Mouse (Mus musculus) erythroblast, embryonic 14.5 days (primary cell): ENCODE measurements around the gene Gm49325.

Experiments used
- GATA1 ChIP-seq: IDR thresholded peaks from 2 replicates; pipeline ENCODE4 v1.6.1; 2012; ENCODE audit warnings: low read length, inconsistent platforms, mixed read lengths
- TAL1 ChIP-seq: IDR thresholded peaks from 3 replicates; pipeline ENCODE4 v1.6.1; 2012; ENCODE audit warnings: low read length, inconsistent platforms, mixed read lengths

GRCm38 (mm10) chr10:77565005-77565404 lies 41.0 kb upstream of the Gm49325 start:
- TF ChIP-seq TAL1 (no peak), GATA1 (no peak)
